Mouse (Mus musculus) lung, adult 2 months (tissue): ENCODE results near the gene Vps11.

Experiments used
- CTCF ChIP-seq: fragments of 200-500 bp; IDR thresholded peaks from 2 replicates; pipeline ENCODE4 v1.5.1; 2011; ENCODE audit warnings: mild to moderate bottlenecking, low read length, control low read depth; ENCODE audit not compliant: insufficient read depth
- POLR2A ChIP-seq: fragments of 200-500 bp; IDR thresholded peaks from 2 replicates; pipeline ENCODE4 v1.6.1; 2011; ENCODE audit warnings: low read depth, mild to moderate bottlenecking, control low read depth, low read length, borderline replicate concordance; ENCODE audit errors: extremely low read depth

- no peak for TF ChIP-seq POLR2A
- no peak for TF ChIP-seq CTCF
Observed at GRCm38 (mm10) chr9:44318076-44318825, 43.2 kb downstream of the Vps11 start.
